Mouse (Mus musculus) embryonic facial prominence, embryonic 10.5 days (tissue): ENCODE data around the gene C1ql1. TPM values are rescaled to one million over a fixed set of nuclear protein-coding genes. Genes with fewer than 3 reads are reported as not detected.
A peak's percentile ranks its signal among the peaks of the same experiment; 100 is the strongest.

Experiments
- DNase-seq: peaks from one replicate; pipeline ENCODE4 v3.0.0-alpha.2; 2017; ENCODE audit warnings: low spot score
- H3K27ac ChIP-seq: fragments of 300-500 bp; sonication (generic); replicated peaks from 2 replicates; pipeline ENCODE4 v1.5.1; 2016; ENCODE audit warnings: mild to moderate bottlenecking
- H3K27me3 ChIP-seq: fragments of 300-500 bp; sonication (generic); replicated peaks from 2 replicates; pipeline ENCODE4 v1.6.1; 2016; ENCODE audit warnings: low read depth, mild to moderate bottlenecking; ENCODE audit not compliant: poor library complexity, severe bottlenecking
- H3K36me3 ChIP-seq: fragments of 300-500 bp; sonication (generic); replicated peaks from 2 replicates; pipeline ENCODE4 v1.6.1; 2016; ENCODE audit warnings: mild to moderate bottlenecking, moderate library complexity
- H3K4me1 ChIP-seq: fragments of 300-500 bp; sonication (generic); 2 replicates; pipeline ENCODE4 v1.6.1; 2016
- H3K4me3 ChIP-seq: fragments of 300-500 bp; sonication (generic); 2 replicates; pipeline ENCODE4 v1.5.1; 2016; ENCODE audit warnings: mild to moderate bottlenecking, moderate library complexity
- H3K9me3 ChIP-seq: fragments of 300-500 bp; sonication (generic); 2 replicates; pipeline ENCODE4 v1.6.1; 2016; ENCODE audit warnings: mild to moderate bottlenecking
- WGBS: fragments of 180-500 bp; shearing (Covaris S2); methylation state at CpG from one replicate; pipeline ENCODE4 v1.1.7; 2016; 5-methylcytosine and 5-hydroxymethylcytosine counted together
- polyA plus RNA-seq: library from polyadenylated mRNA; unstranded; fragments of >200 nt; fragmentation: Nextera tagmentation; extraction: Ambion mirVana; gene quantifications from 2 replicates; pipeline ENCODE4 v1.2.1, GENCODE M21; 2016

The C1ql1 gene
- polyA plus RNA-seq, 1 experiment from 2014 or later = 1.5 TPM

DNA sequence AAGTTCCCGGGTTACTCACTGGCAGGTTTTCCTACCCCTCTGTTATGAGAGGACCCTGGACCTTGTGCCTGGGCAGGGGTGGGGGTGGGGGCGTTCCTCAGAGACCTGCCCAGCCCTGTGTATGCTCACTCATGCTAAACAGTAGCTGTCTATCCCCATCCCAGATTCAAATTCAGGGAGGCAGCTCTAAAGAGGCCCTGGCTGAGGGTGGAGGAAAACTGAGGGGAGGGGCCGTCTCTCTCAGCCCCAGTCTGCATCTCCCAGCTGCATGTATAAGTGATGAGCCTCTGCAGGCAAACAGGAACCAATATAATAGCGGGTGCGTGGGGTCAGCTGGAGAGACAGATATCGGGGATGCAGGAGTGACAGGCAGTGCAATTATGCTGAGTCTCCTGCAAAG is 6.4 kb upstream of the C1ql1 start:
- no peak for DNase-seq
- Histone ChIP-seq H3K4me1 (peaks cover 25% of the 10 kb centered on the region), H3K4me3 (no peak overlapping the region), H3K36me3 (no peaks in the 10 kb centered on the region), H3K9me3 (no peaks in the 10 kb centered on the region), H3K27ac (no peak overlapping the region), H3K27me3 (peaks cover 89% of the 10 kb centered on the region)
- 40% methylated on average over 6 of the region's 6 CpGs for WGBS

DNA sequence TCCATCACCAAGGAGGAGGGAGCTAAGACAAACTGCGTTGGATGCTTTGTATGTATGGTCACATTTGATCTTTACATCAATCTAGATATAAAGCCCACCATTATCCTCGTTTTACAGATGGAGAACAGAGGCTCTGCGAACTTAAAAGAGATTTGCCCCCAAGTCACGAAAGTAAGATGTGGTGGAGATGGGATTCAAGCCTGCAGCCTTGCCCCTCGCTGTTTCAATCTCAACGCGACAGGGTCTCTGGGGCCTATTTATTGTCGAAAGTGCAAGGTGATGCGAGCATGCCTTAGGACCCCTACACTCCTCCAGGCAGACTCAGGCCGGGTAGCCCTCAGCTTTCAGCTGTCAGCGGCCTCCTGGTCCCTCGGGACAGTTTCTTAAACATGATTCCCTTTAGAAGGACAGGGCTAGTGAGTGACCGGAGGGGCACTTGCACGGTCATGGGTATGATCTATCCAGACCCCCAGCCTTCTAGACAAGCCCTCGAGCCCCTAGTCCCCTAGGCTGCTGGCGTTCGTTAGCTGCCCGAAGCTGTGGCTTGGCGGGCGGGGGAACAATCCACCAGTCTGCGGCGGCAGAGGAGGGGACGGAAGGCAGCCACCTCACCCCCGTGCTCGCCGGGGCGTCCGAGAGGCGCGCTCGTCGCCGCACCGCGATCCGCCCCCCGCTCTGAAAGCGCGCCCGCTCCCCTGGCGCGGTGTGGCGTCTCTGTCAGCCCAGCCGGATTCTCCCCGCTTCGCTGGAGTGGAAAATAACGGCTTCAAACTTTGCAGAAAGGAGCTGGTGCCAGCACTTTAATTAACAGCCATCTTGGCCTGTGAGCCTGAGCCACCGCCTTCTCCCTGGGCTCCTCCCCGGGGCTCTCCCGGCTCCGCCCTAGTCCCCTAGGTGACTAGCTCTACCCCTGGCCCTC is 1.8 kb upstream of the C1ql1 start:
- no peaks in the 10 kb centered on the region for H3K9me3 ChIP-seq
- under 1% methylated on average over 51 of the region's 51 CpGs for WGBS
- no peaks in the 10 kb centered on the region for H3K36me3 ChIP-seq
- H3K27ac ChIP-seq = peak overlapping the region; percentile 74
- peaks cover 54% of the 10 kb centered on the region for H3K4me1 ChIP-seq
- H3K27me3 ChIP-seq = peaks cover 100% of the 10 kb centered on the region
- DNase-seq = peak; percentile 61
- peak overlapping the region; percentile 60 for H3K4me3 ChIP-seq

DNA sequence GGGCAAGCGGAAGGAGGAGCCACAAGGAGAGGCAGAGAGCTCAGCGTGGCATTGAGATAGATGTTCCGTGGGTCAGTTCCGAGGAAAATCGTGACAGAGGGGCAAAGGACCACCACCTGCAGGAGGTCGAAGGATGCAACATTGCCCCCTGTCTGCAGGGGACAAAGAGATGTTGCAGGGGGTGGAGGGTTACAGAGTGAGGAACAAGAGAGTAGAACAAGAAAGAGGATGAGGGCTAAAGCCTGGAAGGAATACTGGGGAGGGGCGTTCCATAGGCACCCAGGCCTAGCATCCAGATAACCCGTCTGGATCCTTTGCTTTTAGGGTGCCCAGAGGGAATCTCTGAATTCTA is 480 bp upstream of the C1ql1 start:
- Histone ChIP-seq H3K4me3 (peak overlapping the region; percentile 55), H3K9me3 (no peaks in the 10 kb centered on the region), H3K27me3 (peaks cover 100% of the 10 kb centered on the region), H3K36me3 (no peaks in the 10 kb centered on the region), H3K4me1 (peaks cover 47% of the 10 kb centered on the region), H3K27ac (no peak overlapping the region; the same call in 1 of the 2 replicates)
- 5% methylated on average over 8 of the region's 8 CpGs for WGBS
- DNase-seq = no peak

DNA sequence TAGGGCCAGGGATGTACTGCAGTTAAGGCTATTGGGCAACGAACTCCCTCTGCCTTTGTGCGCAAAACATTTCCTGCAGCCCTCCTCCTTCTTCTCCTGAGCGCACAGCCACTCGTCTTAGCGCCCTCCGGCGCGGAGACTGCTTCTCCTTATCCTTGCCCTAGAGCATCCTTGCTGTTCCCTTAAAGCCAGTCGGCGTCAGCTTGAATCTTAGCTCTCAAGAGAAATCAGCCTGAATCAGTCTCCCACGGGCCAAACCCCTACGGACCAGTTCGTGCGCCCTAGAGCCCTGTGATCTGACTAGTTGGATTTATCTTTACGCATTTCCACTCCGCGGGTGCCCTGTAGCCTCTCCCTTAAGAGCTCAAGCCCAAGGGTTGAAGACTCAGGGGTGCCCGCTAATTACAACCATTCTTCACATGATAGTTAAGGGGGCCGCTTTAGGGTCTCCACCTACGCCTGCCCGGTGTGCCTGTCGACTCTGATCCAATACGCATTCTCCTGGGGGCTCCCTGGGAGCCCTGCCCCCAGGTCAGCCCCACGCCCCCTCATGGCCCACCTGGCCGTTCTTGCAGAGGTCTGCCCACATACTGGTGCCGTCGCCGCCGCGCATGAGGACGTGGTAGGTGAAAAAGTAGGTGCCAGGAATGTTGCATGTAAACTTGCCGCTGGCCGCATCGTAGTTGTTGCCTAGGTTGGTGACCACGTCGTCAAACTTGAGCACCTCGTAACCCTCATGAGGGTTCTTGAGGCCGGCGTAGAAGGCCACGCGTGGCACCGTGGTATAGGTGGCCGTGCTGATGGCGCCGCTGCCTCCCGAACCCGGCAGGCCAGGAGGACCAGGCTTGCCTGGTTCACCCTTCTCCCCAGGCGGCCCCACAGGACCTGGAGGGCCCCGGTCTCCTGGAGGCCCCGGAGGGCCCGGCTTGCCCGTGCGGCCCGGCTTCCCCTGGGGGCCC is 903 bp downstream of the C1ql1 start:
- DNase-seq = peak; percentile 44
- Histone ChIP-seq H3K27ac (peak overlapping the region; percentile 78; the same call in 1 of the 2 replicates), H3K27me3 (peaks cover 99% of the 10 kb centered on the region), H3K4me3 (peak overlapping the region; percentile 55), H3K9me3 (no peaks in the 10 kb centered on the region), H3K4me1 (peaks cover 47% of the 10 kb centered on the region), H3K36me3 (no peaks in the 10 kb centered on the region)
- WGBS = 2% methylated on average over 54 of the region's 54 CpGs

DNA sequence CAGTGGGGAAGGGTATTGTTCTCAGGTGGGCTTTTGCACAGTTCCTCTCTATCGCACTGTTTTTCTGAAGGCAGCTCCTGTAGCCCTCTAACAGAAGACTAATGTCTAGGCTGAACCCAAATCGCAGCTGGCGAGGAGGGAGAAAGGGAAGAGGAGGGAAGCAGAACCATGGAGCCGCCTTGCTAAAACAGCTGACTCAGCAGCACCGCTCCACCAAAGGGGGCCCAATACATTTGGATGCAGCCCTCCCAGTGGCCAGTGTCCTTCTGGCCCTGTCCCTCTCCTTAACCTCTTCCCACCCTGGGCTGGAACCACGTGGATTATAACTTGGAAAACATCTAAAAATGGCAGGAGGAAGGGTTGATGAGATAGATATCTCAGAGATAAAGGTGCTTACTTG is 5.3 kb downstream of the C1ql1 start:
- Histone ChIP-seq H3K4me3 (no peak overlapping the region), H3K36me3 (no peaks in the 10 kb centered on the region), H3K9me3 (no peaks in the 10 kb centered on the region), H3K27ac (no peak overlapping the region), H3K4me1 (peaks cover 48% of the 10 kb centered on the region), H3K27me3 (peaks cover 96% of the 10 kb centered on the region)
- 64% methylated on average over 6 of the region's 6 CpGs for WGBS
- no peak for DNase-seq

DNA sequence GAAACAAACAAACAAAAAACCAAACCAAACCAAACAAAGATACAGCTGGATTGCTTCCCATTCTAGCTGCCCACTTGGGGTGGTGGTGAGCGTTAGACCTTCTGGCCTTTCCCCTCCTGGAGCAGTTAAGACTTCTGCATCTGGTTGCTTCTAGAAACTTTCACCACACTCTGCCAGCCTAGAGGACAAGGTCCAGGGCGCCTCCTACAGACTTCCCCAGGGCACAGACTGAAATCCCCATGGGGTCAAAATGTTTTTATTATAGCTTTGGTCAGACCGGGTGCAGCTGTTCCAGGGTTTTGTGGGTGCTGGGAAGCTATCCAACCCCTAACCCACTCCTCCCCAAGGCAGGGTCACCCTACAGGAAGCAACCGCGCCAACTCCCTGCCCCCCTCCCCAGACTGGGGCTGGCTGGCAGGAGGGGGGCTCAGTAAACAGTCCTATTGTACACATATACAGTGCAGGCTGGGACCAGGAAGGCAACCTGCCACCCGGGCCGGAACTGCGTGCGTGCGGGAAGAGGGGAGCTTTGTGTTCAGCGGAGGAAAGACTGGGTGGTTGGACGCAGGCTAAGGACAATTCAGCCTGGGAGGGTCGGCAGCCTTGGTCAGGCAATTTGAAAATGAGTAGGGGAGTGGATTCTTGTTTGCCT is 7.3 kb downstream of the C1ql1 start:
- peaks cover 90% of the 10 kb centered on the region for H3K27me3 ChIP-seq
- 45% methylated on average over 13 of the region's 13 CpGs for WGBS
- no peak for DNase-seq
- no peaks in the 10 kb centered on the region for H3K9me3 ChIP-seq
- peak overlapping the region; percentile 66 for H3K27ac ChIP-seq
- no peaks in the 10 kb centered on the region for H3K36me3 ChIP-seq
- peaks cover 36% of the 10 kb centered on the region for H3K4me1 ChIP-seq
- H3K4me3 ChIP-seq = no peak overlapping the region; the same call in 1 of the 2 replicates

DNA sequence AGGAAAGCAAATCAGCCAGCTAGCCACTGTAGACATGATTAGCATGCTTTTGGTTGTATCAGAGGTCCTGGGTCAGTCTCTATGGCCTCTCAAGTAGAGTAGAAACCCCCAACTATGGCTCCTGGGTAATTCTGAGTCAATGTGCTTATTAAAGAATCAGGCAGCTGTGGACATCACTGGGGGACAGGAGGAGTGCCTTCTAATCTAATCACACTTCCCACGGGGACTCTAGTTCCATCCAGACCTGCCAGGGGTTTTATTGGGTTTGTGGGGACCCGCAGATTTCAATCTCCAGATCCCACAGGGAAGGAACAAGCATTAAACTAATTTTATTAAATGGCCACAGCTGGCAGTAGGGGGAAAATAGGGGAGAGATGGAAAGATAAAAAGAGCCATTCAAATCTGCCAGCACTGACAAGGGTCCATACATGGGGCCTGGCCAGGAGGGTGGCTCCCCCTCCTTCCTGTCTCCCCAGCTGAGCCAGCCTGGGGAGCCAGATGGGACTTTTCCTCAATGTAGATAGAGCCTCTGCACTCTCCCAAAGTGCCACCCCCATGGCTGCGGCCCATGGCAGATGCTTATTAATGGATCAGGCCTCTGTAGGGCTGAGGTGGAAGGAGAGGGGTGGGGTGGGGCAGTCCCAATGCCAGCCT is 8.8 kb downstream of the C1ql1 start:
- Histone ChIP-seq H3K27me3 (peaks cover 87% of the 10 kb centered on the region), H3K36me3 (no peaks in the 10 kb centered on the region), H3K4me3 (no peak overlapping the region), H3K4me1 (peaks cover 36% of the 10 kb centered on the region), H3K27ac (0 out of 2 replicates have a peak overlapping the region, but pooled peaks have one; percentile 58), H3K9me3 (no peaks in the 10 kb centered on the region)
- 68% methylated on average over 3 of the region's 3 CpGs for WGBS
- DNase-seq = no peak

DNA sequence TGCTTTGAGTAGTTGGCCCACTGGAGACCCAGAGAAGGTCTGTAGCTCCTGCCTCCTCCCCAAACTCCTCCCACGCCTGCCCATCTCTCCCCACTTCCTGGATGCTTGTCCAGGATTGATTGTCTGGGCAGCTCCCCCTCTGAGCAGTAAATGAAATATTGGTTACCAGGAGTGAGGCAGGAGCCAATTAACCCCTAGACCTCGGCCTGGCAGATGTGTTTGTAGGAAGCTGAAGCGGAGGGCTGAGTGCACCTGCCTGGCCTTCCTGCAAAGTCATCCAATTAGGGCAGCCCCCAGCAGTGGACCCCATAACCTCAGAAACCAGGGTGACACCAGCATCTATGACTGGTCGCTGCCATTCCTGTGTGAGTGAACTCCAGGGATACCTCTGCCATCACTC is 10.2 kb downstream of the C1ql1 start:
- 39% methylated on average over 4 of the region's 4 CpGs for WGBS
- Histone ChIP-seq H3K9me3 (no peaks in the 10 kb centered on the region), H3K27me3 (peaks cover 78% of the 10 kb centered on the region), H3K4me3 (no peak overlapping the region), H3K4me1 (peaks cover 36% of the 10 kb centered on the region), H3K36me3 (no peaks in the 10 kb centered on the region), H3K27ac (peak overlapping the region; percentile 58)
- peak; percentile 33 for DNase-seq

DNA sequence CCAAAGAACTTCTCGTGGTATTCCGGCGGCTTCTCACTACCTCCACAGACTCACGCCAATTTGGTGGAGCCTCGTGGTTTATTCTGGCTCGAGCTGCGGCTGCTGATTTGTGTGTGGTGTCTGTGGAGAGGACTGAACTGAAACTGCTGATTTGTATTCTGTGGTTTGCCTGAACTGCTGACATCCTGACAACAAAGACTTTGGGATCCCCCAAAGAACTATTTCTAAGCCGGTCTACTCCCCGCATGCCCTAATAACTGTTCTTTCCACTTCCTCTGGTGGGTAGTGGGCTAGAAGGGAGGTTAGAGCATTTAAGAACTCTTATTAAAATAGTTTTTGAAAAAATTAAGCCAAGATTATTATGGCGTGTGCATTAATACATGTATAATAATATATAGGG is 15.8 kb downstream of the C1ql1 start:
- WGBS = 94% methylated on average over 10 of the region's 10 CpGs
- no peak for DNase-seq

DNA sequence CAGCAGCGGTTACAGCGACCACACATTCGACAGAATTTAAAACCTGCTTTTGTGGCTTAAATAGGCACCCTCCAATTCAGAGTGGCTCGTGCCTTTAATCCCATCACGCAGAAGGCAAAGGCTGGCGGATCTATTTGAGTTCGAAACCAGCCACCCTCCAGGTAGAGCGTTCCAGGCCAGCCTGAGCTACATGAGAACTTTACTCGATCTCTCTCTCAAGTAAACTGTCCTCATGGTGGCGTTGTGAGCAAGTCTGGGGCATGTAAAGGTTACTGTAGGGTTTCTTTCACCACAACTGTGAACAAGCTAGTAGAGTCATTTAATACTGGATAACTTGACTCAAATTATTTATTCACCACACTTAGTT is 21.2 kb downstream of the C1ql1 start:
- no peaks in the 10 kb centered on the region for H3K9me3 ChIP-seq
- H3K27me3 ChIP-seq = no peaks in the 10 kb centered on the region; the same call in 1 of the 2 replicates
- peaks cover 28% of the 10 kb centered on the region for H3K36me3 ChIP-seq
- DNase-seq = no peak
- H3K4me1 ChIP-seq = peaks cover 34% of the 10 kb centered on the region
- 2% methylated on average over 10 of the region's 10 CpGs for WGBS
- peak overlapping the region; percentile 96 for H3K27ac ChIP-seq
- H3K4me3 ChIP-seq = peak overlapping the region; percentile 92

More for the DNA sequence above, 15.8 kb downstream of the C1ql1 start:
- Histone ChIP-seq H3K9me3 (no peaks in the 10 kb centered on the region), H3K27me3 (peaks cover 29% of the 10 kb centered on the region; the same call in 1 of the 2 replicates), H3K4me3 (no peak overlapping the region), H3K4me1 (peaks cover 2% of the 10 kb centered on the region; the same call in 1 of the 2 replicates), H3K27ac (no peak overlapping the region), H3K36me3 (no peaks in the 10 kb centered on the region)

DNA sequence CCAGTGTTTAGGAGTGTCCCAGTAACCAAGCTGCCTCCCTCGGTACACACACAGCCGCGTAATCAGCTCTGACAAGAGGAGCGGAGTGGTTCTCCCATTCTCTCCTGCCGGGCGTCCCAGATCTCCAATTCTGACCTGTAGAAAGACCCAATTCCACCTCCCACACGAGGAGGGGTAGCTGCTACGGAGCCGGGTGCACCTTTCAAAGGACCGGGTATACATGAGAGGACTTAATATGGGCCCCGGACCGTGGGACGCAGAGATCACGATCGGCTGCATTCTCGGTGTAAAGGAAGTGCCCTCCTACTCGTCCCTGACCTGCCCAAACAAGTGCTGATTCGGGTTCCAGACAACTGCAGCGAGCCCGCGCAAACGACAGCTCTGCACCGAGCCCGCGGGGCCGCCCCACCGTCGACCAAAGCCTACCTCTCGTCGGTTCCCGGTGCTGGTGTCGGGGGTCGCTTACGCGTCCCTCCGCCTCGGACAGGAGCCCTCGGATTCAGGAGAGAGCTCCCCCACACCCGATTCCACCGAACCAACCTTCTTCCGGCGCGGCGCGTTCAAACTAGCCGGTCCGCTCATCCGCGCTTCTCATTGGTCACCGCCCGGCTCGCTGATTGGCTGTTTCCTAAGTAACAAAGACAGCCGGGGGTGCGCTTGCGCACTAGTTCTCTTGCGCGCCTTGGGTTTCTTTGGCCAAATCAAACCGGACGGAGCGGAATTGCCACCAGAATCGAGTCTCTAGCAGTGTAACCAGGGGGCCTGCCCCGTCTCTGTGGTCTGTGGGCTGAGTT is 21.7 kb downstream of the C1ql1 start, which contains the start of gene Kif18b:
TSS of gene Kif18b (minus strand) at position 568 of the 794 bp plus-strand sequence.
- H3K4me1 ChIP-seq = peaks cover 34% of the 10 kb centered on the region
- no peaks in the 10 kb centered on the region; the same call in 1 of the 2 replicates for H3K27me3 ChIP-seq
- WGBS = under 1% methylated on average over 62 of the region's 62 CpGs
- peaks cover 34% of the 10 kb centered on the region for H3K36me3 ChIP-seq
- H3K9me3 ChIP-seq = no peaks in the 10 kb centered on the region
- H3K4me3 ChIP-seq = peak within 1 kb of the TSS; percentile 92
- peak; percentile 98 for DNase-seq
- peak within 1 kb of the TSS; percentile 96 for H3K27ac ChIP-seq
